Mouse (Mus musculus) myocyte (in vitro differentiated cells): Measurements from ENCODE around the gene Col4a4. TPM values are rescaled to one million over a fixed set of nuclear protein-coding genes. Genes with fewer than 3 reads are reported as not detected.

Experiments
- H3K27me3 ChIP-seq: one replicate; pipeline ENCODE4 v1.6.1; 2011; ENCODE audit not compliant: control insufficient read depth, insufficient read depth, insufficient read length
- H3K36me3 ChIP-seq: one replicate; pipeline ENCODE4 v1.6.1; 2011; ENCODE audit not compliant: control insufficient read depth, insufficient read depth
- H3K4me2 ChIP-seq: one replicate; pipeline ENCODE4 v1.6.1; 2011; ENCODE audit warnings: low read depth, control low read depth
- H3K4me3 ChIP-seq: one replicate; pipeline ENCODE4 v1.5.1; 2011; ENCODE audit warnings: mild to moderate bottlenecking, control low read depth, moderate library complexity
- H3K79me2 ChIP-seq: one replicate; pipeline ENCODE4 v1.6.1; 2011; ENCODE audit not compliant: control insufficient read depth, insufficient read depth
- H3ac ChIP-seq: one replicate; pipeline ENCODE4 v1.6.1; 2011; ENCODE audit not compliant: control insufficient read depth, insufficient read length
- CEBPB ChIP-seq: IDR thresholded peaks from 2 replicates; pipeline ENCODE4 v1.6.1; 2011; ENCODE audit warnings: mild to moderate bottlenecking, moderate library complexity; ENCODE audit not compliant: poor library complexity, insufficient read depth, severe bottlenecking
- E2F4 ChIP-seq: IDR thresholded peaks from one replicate; pipeline ENCODE4 v1.6.1; 2011; ENCODE audit warnings: mild to moderate bottlenecking, control low read depth, moderate library complexity; ENCODE audit not compliant: insufficient read depth
- MAX ChIP-seq: IDR thresholded peaks from one replicate; pipeline ENCODE4 v1.6.1; 2011; ENCODE audit warnings: low read depth, mild to moderate bottlenecking, control low read depth
- MYOD1 ChIP-seq, 3 experiments: IDR thresholded peaks; one replicate each; pipeline ENCODE4 v1.6.1; 2011; ENCODE audit warnings: control low read depth in 2 of 3, low read depth in 2 of 3, mild to moderate bottlenecking in 2 of 3, moderate library complexity in 1 of 3; ENCODE audit not compliant: insufficient read length in 2 of 3, control insufficient read depth in 1 of 3
- MYOG ChIP-seq, 3 experiments: IDR thresholded peaks; one replicate each; pipeline ENCODE4 v1.6.1; 2011; ENCODE audit warnings: control low read depth in 2 of 3, low read depth in 2 of 3, mild to moderate bottlenecking in 2 of 3; ENCODE audit not compliant: insufficient read length in 2 of 3, control insufficient read depth in 1 of 3, insufficient read depth in 1 of 3
- POLR2A ChIP-seq: IDR thresholded peaks from one replicate; pipeline ENCODE4 v1.6.1; 2011; ENCODE audit warnings: low read depth, mild to moderate bottlenecking, control low read depth, moderate library complexity; ENCODE audit not compliant: insufficient read length
- POLR2AphosphoS2 ChIP-seq: IDR thresholded peaks from one replicate; pipeline ENCODE4 v1.6.1; 2011; ENCODE audit warnings: low read depth, control low read depth; ENCODE audit not compliant: insufficient read length
- REST ChIP-seq: IDR thresholded peaks from one replicate; pipeline ENCODE4 v1.6.1; 2011; ENCODE audit warnings: mild to moderate bottlenecking, control low read depth, moderate library complexity; ENCODE audit not compliant: insufficient read depth, insufficient read length
- SRF ChIP-seq: IDR thresholded peaks from one replicate; pipeline ENCODE4 v1.6.1; 2011; ENCODE audit warnings: low read depth; ENCODE audit not compliant: control insufficient read depth, insufficient read length
- TCF12 ChIP-seq: IDR thresholded peaks from one replicate; pipeline ENCODE4 v1.6.1; 2011; ENCODE audit warnings: mild to moderate bottlenecking, control low read depth; ENCODE audit not compliant: poor library complexity, insufficient read depth, severe bottlenecking
- TCF3 ChIP-seq: IDR thresholded peaks from one replicate; pipeline ENCODE4 v1.6.1; 2011; ENCODE audit warnings: low read depth, control low read depth; ENCODE audit not compliant: insufficient read length
- USF1 ChIP-seq: IDR thresholded peaks from one replicate; pipeline ENCODE4 v1.6.1; 2011; ENCODE audit warnings: low read depth, mild to moderate bottlenecking, control low read depth, moderate library complexity
- polyA plus RNA-seq: library from polyadenylated mRNA; unstranded; fragments of >200 nt; fragmentation: generic; extraction: Trizol; gene quantifications from one replicate; pipeline ENCODE4 v1.2.1, GENCODE M21; 2012; ENCODE audit warnings: missing spikeins

Gene Col4a4
- polyA plus RNA-seq, 1 experiment: 0.19 TPM

GRCm38 (mm10) chr1:82482371-82482770, 104.3 kb downstream of the Col4a4 start:
- Histone ChIP-seq H3ac (no peak overlapping the region), H3K4me2 (no peak overlapping the region), H3K4me3 (no peak overlapping the region), H3K36me3 (no peaks in the 10 kb centered on the region), H3K79me2 (no peaks in the 10 kb centered on the region), H3K27me3 (no peaks in the 10 kb centered on the region)
- TF ChIP-seq TCF12 (no peak), SRF (no peak), POLR2AphosphoS2 (no peak), MYOD1 (IDR thresholded peaks at IDR 0.05; ENCODE audit: control insufficient read depth in 1 of 3, insufficient read length in 2 of 3, low read depth in 2 of 3) (no peak), TCF3 (no peak), POLR2A (no peak), MAX (no peak), USF1 (no peak), E2F4 (no peak), CEBPB (no peak), REST (no peak), MYOG (IDR thresholded peaks at IDR 0.05; ENCODE audit: control insufficient read depth in 1 of 3, insufficient read depth in 1 of 3, insufficient read length in 2 of 3, low read depth in 2 of 3) (no peak)

GRCm38 (mm10) chr1:82479696-82480487, 106.8 kb downstream of the Col4a4 start:
- Histone ChIP-seq H3K4me2 (no peak overlapping the region), H3ac (no peak overlapping the region), H3K36me3 (no peaks in the 10 kb centered on the region), H3K4me3 (no peak overlapping the region), H3K79me2 (no peaks in the 10 kb centered on the region), H3K27me3 (no peaks in the 10 kb centered on the region)
- no peak for TF ChIP-seq POLR2AphosphoS2
- TF ChIP-seq TCF3: no peak
- TF ChIP-seq MYOD1 (IDR thresholded peaks at IDR 0.05; ENCODE audit: control insufficient read depth in 1 of 3, insufficient read length in 2 of 3, low read depth in 2 of 3): no peak
- no peak for TF ChIP-seq TCF12

- Histone ChIP-seq H3K27me3 (no peaks in the 10 kb centered on the region), H3K36me3 (no peaks in the 10 kb centered on the region), H3K4me3 (no peak overlapping the region), H3K4me2 (no peak overlapping the region), H3ac (no peak overlapping the region), H3K79me2 (no peaks in the 10 kb centered on the region)
- TF ChIP-seq MYOG (IDR thresholded peaks at IDR 0.05; ENCODE audit: control insufficient read depth in 1 of 3, insufficient read depth in 1 of 3, insufficient read length in 2 of 3, low read depth in 2 of 3) (no peak), E2F4 (no peak), MYOD1 (IDR thresholded peaks at IDR 0.05; ENCODE audit: control insufficient read depth in 1 of 3, insufficient read length in 2 of 3, low read depth in 2 of 3) (no peak), SRF (no peak), POLR2A (no peak), CEBPB (no peak), TCF12 (no peak), TCF3 (no peak), REST (no peak), MAX (no peak), POLR2AphosphoS2 (no peak), USF1 (no peak)
These were observed 109.9 kb downstream of the Col4a4 start for GRCm38 (mm10) chr1:82476746-82477145.

GRCm38 (mm10) chr1:82476256-82476655, 110.4 kb downstream of the Col4a4 start:
- Histone ChIP-seq H3K36me3 (no peaks in the 10 kb centered on the region), H3K4me3 (no peak overlapping the region), H3K27me3 (no peaks in the 10 kb centered on the region), H3K4me2 (peak overlapping the region; percentile 46), H3K79me2 (no peaks in the 10 kb centered on the region), H3ac (no peak overlapping the region)
- TF ChIP-seq USF1 (no peak), POLR2AphosphoS2 (no peak), MYOG (IDR thresholded peaks at IDR 0.05; ENCODE audit: control insufficient read depth in 1 of 3, insufficient read depth in 1 of 3, insufficient read length in 2 of 3, low read depth in 2 of 3) (no peak)

- Histone ChIP-seq H3K79me2 (no peaks in the 10 kb centered on the region), H3ac (no peak overlapping the region), H3K4me2 (peak overlapping the region; percentile 46), H3K27me3 (no peaks in the 10 kb centered on the region), H3K36me3 (no peaks in the 10 kb centered on the region), H3K4me3 (no peak overlapping the region)
- TF ChIP-seq USF1 (no peak), MYOG (IDR thresholded peaks at IDR 0.05; ENCODE audit: control insufficient read depth in 1 of 3, insufficient read depth in 1 of 3, insufficient read length in 2 of 3, low read depth in 2 of 3) (no peak), TCF12 (no peak), TCF3 (no peak), E2F4 (no peak), MYOD1 (IDR thresholded peaks at IDR 0.05; ENCODE audit: control insufficient read depth in 1 of 3, insufficient read length in 2 of 3, low read depth in 2 of 3) (no peak)
These were observed 110.8 kb downstream of the Col4a4 start for GRCm38 (mm10) chr1:82475821-82476220.
